Mouse (Mus musculus): Measurements from ENCODE around the gene 4930432K21Rik.

The 4930432K21Rik gene

GRCm38 (mm10) chr8:84211202-84211601 lies 63.4 kb downstream of the 4930432K21Rik start:
- DNase-seq = no peak

- DNase-seq = no peak
Observed at GRCm38 (mm10) chr8:84211881-84212563, 64.2 kb downstream of the 4930432K21Rik start.

DNA sequence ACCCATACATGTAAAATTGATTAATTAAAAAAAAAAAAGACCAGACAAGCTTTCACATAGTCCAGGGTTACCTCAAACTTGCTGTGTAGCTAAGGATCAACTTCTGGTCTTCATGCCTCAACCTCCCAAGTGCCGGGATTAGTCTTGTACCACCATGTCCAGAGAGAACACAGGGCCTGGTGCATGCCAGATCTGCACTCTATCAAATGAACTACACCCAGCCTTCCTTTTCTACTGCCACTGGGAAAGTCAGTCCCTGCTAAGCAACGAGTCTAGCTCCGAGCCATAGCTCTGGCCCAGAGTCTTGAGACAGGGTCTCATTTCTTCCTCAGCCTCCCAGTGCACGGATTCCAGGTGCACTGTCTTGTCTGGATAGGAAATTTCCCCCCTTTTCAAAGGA lies 65.5 kb downstream of the 4930432K21Rik start:
- DNase-seq = no peak

DNA sequence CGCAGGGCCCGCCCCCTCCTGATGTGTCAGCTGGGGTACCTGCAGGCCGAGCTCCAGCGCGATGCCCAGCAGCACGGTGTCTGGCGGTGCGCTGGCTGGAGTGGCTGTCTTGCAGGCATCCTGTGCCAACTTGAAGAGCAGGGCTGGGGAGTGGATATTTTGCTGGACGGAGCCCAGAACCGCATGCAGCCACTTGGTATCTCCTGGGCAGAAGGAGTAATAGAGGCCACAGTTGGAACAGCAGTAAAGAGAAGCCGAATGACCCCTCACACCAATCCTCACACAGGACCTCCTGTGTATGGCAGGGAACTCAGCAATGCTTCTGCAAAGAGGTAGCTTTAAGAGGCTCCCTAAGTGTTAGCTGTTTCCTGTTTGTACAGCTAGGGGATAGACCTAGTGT lies 69.4 kb downstream of the 4930432K21Rik start:
- DNase-seq = no peak

DNA sequence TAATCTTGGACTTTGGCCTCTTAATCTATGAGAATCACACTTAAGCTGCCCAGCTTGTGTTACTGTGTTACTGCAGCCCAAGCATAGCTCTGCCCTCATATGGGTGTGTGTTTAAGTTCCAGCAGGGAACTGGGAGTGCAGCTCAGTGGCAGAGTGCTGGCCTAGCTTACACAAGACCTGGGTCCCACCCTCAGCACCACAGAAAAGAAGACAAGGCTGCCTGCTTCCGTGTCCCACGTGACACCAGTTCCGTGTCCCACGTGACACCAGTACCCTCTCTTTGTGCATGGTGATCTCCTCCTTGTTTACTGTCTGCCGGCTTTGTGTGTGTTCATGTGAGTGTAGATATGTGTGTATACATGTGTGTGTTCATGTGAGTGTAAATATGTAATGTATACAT lies 70.3 kb downstream of the 4930432K21Rik start:
- no peak for DNase-seq

DNA sequence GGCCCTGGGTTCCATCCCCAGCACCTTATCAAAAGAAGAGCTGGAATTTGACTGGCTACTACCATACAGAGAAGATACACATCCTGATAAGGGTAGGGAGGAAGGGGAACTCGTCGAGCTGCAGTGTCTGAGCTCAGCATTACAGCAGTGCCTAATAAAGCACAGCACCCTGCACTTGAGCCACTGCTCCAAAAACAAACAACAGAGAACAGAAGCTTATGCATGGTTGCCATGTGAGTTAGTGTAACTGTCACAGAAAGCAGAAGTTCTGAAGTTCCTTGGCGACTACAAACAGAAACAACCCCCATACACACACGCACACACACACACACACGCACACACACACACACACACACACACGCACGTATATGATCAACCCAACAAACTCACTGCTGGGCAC lies 72.3 kb downstream of the 4930432K21Rik start:
- no peak for DNase-seq

All from kidney, adult 18-20 months (tissue).